14 mouse cellular contexts compared by ENCODE assay signal in genomic region chr2:180758513-180759263, GRCm38 (mm10). TPM values are rescaled to one million over a fixed set of nuclear protein-coding genes. Genes with fewer than 3 reads are reported as not detected.
DNase-seq lines count a peak whose midpoint lies in the region; ATAC-seq and TF ChIP-seq lines count a peak whose summit lies in the region.
"Had no signal": no experiment of that assay in that cellular context is flagged by ENCODE, and none has a peak within 500 bp of the region (broad histone marks: within the 10 kb centered on the region; RNA-seq: fewer than 3 reads in every experiment).

No protein-coding gene starts in this region.

- peak; percentile 62; the same call in 1 of the 2 replicates for ATAC-seq in forebrain, embryonic 16.5 days
- peak; percentile 80 for ATAC-seq in neural tube, embryonic 13.5 days (ENCODE audit: low read depth)
- ATAC-seq in granulocyte monocyte progenitor cell, adult 5-6 weeks (replicated peaks; ENCODE audit: poor library complexity, severe bottlenecking), result no peak

- no peaks in the 10 kb centered on the region for H3K27me3 ChIP-seq in cerebellum, adult 2 months (ENCODE audit: control insufficient read depth, insufficient read depth, low read length)
- peaks cover 12% of the 10 kb centered on the region for H3K27me3 ChIP-seq in forebrain, embryonic 16.5 days (replicated peaks; ENCODE audit: control insufficient read depth, insufficient read depth, low read length)
- H3K27me3 ChIP-seq in midbrain, embryonic 10.5 days (ENCODE audit: low read depth, poor library complexity, severe bottlenecking), result no peaks in the 10 kb centered on the region
- peaks cover 14% of the 10 kb centered on the region for H3K27me3 ChIP-seq in neural tube, embryonic 13.5 days

- WGBS in cerebellum, adult 2 months, result 28% methylated on average over 15 of the region's 15 CpGs
- WGBS in forebrain, embryonic 16.5 days, result 31% methylated on average over 15 of the region's 15 CpGs
- 54% methylated on average over 15 of the region's 15 CpGs for WGBS in midbrain, embryonic 10.5 days
- WGBS in neural tube, embryonic 13.5 days, result 28% methylated on average over 15 of the region's 15 CpGs

- TF ChIP-seq POLR2A in cerebellum, adult 2 months (IDR thresholded peaks at IDR 0.05; ENCODE audit: borderline replicate concordance, insufficient read depth, low read length), result no peak

- no peak overlapping the region for H3K9ac ChIP-seq in forebrain, embryonic 16.5 days (replicated peaks; ENCODE audit: low read depth, low read length)
- H3K9ac ChIP-seq in neural tube, embryonic 13.5 days, result no peak overlapping the region

- peak; percentile 31 to 32 for DNase-seq in cerebellum, postnatal 14 days
- DNase-seq in cerebellum, adult 2 months, result no peak
- DNase-seq in midbrain, embryonic 10.5 days (ENCODE audit: low spot score), result peak; percentile 57
- DNase-seq in urinary bladder, postnatal 10 days (ENCODE audit: low spot score), result no peak
- no peak for DNase-seq in kidney, adult 9 months
- DNase-seq: cerebellum, adult 9-10 months; kidney, adult 11 months; kidney, postnatal 4 days; lung, postnatal 14 days had no signal

- no peaks in the 10 kb centered on the region for H3K9me3 ChIP-seq in forebrain, embryonic 16.5 days (ENCODE audit: control insufficient read depth, low read length)
- no peaks in the 10 kb centered on the region for H3K9me3 ChIP-seq in midbrain, embryonic 10.5 days (replicated peaks)
- H3K9me3 ChIP-seq in neural tube, embryonic 13.5 days, result no peaks in the 10 kb centered on the region

- no peaks in the 10 kb centered on the region; the same call in 1 of the 2 replicates for H3K4me1 ChIP-seq in cerebellum, adult 2 months (ENCODE audit: control insufficient read depth, insufficient read depth, low read length)
- H3K4me1 ChIP-seq in forebrain, embryonic 16.5 days (replicated peaks; ENCODE audit: control insufficient read depth, insufficient read depth, low read length), result no peaks in the 10 kb centered on the region; the same call in 1 of the 2 replicates
- peaks cover 43% of the 10 kb centered on the region for H3K4me1 ChIP-seq in midbrain, embryonic 10.5 days
- peaks cover 21% of the 10 kb centered on the region for H3K4me1 ChIP-seq in neural tube, embryonic 13.5 days (replicated peaks)

- no peak overlapping the region; the same call in 1 of the 2 replicates for H3K4me2 ChIP-seq in forebrain, embryonic 16.5 days (ENCODE audit: low read length)
- H3K4me2 ChIP-seq in neural tube, embryonic 13.5 days, result peak overlapping the region; percentile 7; the same call in 1 of the 2 replicates
- H3K4me2 ChIP-seq: liver, embryonic 11.5 days had no signal

- no peaks in the 10 kb centered on the region for H3K36me3 ChIP-seq in forebrain, embryonic 16.5 days (ENCODE audit: control insufficient read depth, insufficient read depth)
- H3K36me3 ChIP-seq in midbrain, embryonic 10.5 days, result no peaks in the 10 kb centered on the region
- no peaks in the 10 kb centered on the region for H3K36me3 ChIP-seq in neural tube, embryonic 13.5 days

- no peak overlapping the region for H3K27ac ChIP-seq in cerebellum, adult 2 months (ENCODE audit: insufficient read depth, low read length)
- H3K27ac ChIP-seq in forebrain, embryonic 16.5 days (ENCODE audit: low read length), result no peak overlapping the region
- H3K27ac ChIP-seq in midbrain, embryonic 10.5 days (replicated peaks), result peak overlapping the region; percentile 80
- H3K27ac ChIP-seq in neural tube, embryonic 13.5 days (replicated peaks), result peak overlapping the region; percentile 65

- TF ChIP-seq CTCF in cerebellum, adult 2 months (IDR thresholded peaks at IDR 0.05; ENCODE audit: borderline replicate concordance, insufficient read depth, low read depth, low read length), result no peak

- no peak overlapping the region for H3K4me3 ChIP-seq in cerebellum, adult 2 months (replicated peaks; ENCODE audit: insufficient read depth, low read depth, low read length)
- no peak overlapping the region for H3K4me3 ChIP-seq in forebrain, embryonic 16.5 days (replicated peaks; ENCODE audit: low read length)
- peak overlapping the region; percentile 11; the same call in 1 of the 2 replicates for H3K4me3 ChIP-seq in midbrain, embryonic 10.5 days
- no peak overlapping the region for H3K4me3 ChIP-seq in neural tube, embryonic 13.5 days

RNA-seq across cellular contexts. Expression of gene Bhlhe23, which starts 18.0 kb away (rescaled TPM):
- polyA plus RNA-seq in cerebellum, adult 2 months (2012; rRNA removed), result 0.06 TPM in 1 of 2 replicates, not detected in the other
- 0.13 and 0.75 TPM in 2 replicates for polyA plus RNA-seq in forebrain, embryonic 16.5 days (2015; fragmentation: Nextera tagmentation; extraction: Ambion mirVana)
- 10.8 and 12.0 TPM in 2 replicates for polyA plus RNA-seq in midbrain, embryonic 10.5 days (2016; fragmentation: Nextera tagmentation; extraction: Ambion mirVana)
- polyA plus RNA-seq in neural tube, embryonic 13.5 days (2015; fragmentation: Nextera tagmentation; extraction: Ambion mirVana), result 4.2 and 4.3 TPM in 2 replicates
- total RNA-seq in granulocyte monocyte progenitor cell, adult 5-6 weeks (2014; fragmentation: Nextera tagmentation), result not detected in 2 replicates
- total RNA-seq in granulocyte monocyte progenitor cell, adult 5-6 weeks (2017), result not detected in 2 replicates
- total RNA-seq: heart, postnatal 25 days had no signal
- polyA plus RNA-seq: liver, embryonic 11.5 days had no signal

RNA-seq across cellular contexts. Expression of gene Slc17a9, which starts 33.6 kb away (rescaled TPM):
- 0.70 and 1.2 TPM in 2 replicates for polyA plus RNA-seq in cerebellum, adult 2 months (2012; rRNA removed)
- 0.22 and 0.48 TPM in 2 replicates for polyA plus RNA-seq in forebrain, embryonic 16.5 days (2015; fragmentation: Nextera tagmentation; extraction: Ambion mirVana)
- 0.43 and 0.57 TPM in 2 replicates for polyA plus RNA-seq in midbrain, embryonic 10.5 days (2016; fragmentation: Nextera tagmentation; extraction: Ambion mirVana)
- polyA plus RNA-seq in neural tube, embryonic 13.5 days (2015; fragmentation: Nextera tagmentation; extraction: Ambion mirVana), result 0.21 and 0.35 TPM in 2 replicates
- 19.4 and 21.5 TPM in 2 replicates for total RNA-seq in granulocyte monocyte progenitor cell, adult 5-6 weeks (2014; fragmentation: Nextera tagmentation)
- 6.5 and 9.0 TPM in 2 replicates for total RNA-seq in granulocyte monocyte progenitor cell, adult 5-6 weeks (2017)

RNA-seq across cellular contexts. Expression of gene Gid8, which starts 48.8 kb away (rescaled TPM):
- polyA plus RNA-seq in cerebellum, adult 2 months (2012; rRNA removed), result 61.6 and 65.4 TPM in 2 replicates
- polyA plus RNA-seq in forebrain, embryonic 16.5 days (2015; fragmentation: Nextera tagmentation; extraction: Ambion mirVana), result 57.2 and 58.3 TPM in 2 replicates
- polyA plus RNA-seq in midbrain, embryonic 10.5 days (2016; fragmentation: Nextera tagmentation; extraction: Ambion mirVana), result 50.2 TPM in 2 replicates
- 55.6 and 59.1 TPM in 2 replicates for polyA plus RNA-seq in neural tube, embryonic 13.5 days (2015; fragmentation: Nextera tagmentation; extraction: Ambion mirVana)
- total RNA-seq in granulocyte monocyte progenitor cell, adult 5-6 weeks (2014; fragmentation: Nextera tagmentation), result 50.9 and 61.5 TPM in 2 replicates
- total RNA-seq in granulocyte monocyte progenitor cell, adult 5-6 weeks (2017), result 58.6 and 64.3 TPM in 2 replicates

RNA-seq across cellular contexts. Expression of gene Dido1, which starts 48.9 kb away (rescaled TPM):
- 36.2 and 37.9 TPM in 2 replicates for polyA plus RNA-seq in cerebellum, adult 2 months (2012; rRNA removed)
- polyA plus RNA-seq in forebrain, embryonic 16.5 days (2015; fragmentation: Nextera tagmentation; extraction: Ambion mirVana), result 29.4 and 30.3 TPM in 2 replicates
- 30.9 and 34.6 TPM in 2 replicates for polyA plus RNA-seq in midbrain, embryonic 10.5 days (2016; fragmentation: Nextera tagmentation; extraction: Ambion mirVana)
- 21.8 and 24.1 TPM in 2 replicates for polyA plus RNA-seq in neural tube, embryonic 13.5 days (2015; fragmentation: Nextera tagmentation; extraction: Ambion mirVana)
- 44.8 and 57.8 TPM in 2 replicates for total RNA-seq in granulocyte monocyte progenitor cell, adult 5-6 weeks (2014; fragmentation: Nextera tagmentation)
- 48.5 and 51.3 TPM in 2 replicates for total RNA-seq in granulocyte monocyte progenitor cell, adult 5-6 weeks (2017)

Comparison
In these comparisons a context has a peak if more than half of its experiments do, and no peak if none do; other contexts are left out.
1. DNase-seq: peak in cerebellum, postnatal 14 days (2 of 2) and midbrain, embryonic 10.5 days (single experiment); none in cerebellum, adult 2 months (0 of 2), urinary bladder, postnatal 10 days (single experiment) and kidney, adult 9 months (single experiment).
2. H3K27ac ChIP-seq: peak in midbrain, embryonic 10.5 days (single experiment) and neural tube, embryonic 13.5 days (single experiment); none in cerebellum, adult 2 months (single experiment) and forebrain, embryonic 16.5 days (single experiment).